Mouse (Mus musculus): Measurements from ENCODE around the gene Fam81a.

DNA sequence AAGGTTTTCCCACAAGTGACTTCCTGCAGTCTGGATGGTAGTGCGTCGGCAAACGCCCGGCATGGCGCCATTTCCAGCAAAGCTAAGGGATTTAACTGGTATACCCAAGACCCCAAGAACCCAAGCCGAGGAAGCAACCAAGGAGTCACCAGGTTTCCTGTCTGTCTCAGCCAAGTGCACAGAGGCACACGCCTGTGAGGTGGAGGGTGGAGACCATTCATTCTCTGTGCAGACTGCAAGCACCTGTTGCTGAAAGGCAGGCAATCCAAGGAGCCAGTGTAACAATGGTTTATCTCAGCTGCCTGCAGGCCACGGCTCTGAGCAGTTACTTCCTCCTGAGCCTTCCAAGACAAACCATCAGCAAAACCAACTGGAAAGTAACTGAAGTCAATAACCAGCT is 70.0 kb downstream of the Fam81a start:
- TF ChIP-seq POLR2AphosphoS2 (IDR thresholded peaks at IDR 0.05; ENCODE audit: low read depth, low read length) (no peak), CTCF (conservative IDR thresholded peaks at IDR 0.05 in 1 of 2, IDR thresholded peaks at IDR 0.05 in 1 of 2; ENCODE audit: low read depth in 2 of 2, low read length in 2 of 2) (no peak), USF1 (IDR thresholded peaks at IDR 0.05; ENCODE audit: low read depth, low read length) (no peak), BHLHE40 (IDR thresholded peaks at IDR 0.05; ENCODE audit: low read depth, low read length) (no peak), POLR2A (IDR thresholded peaks at IDR 0.05; ENCODE audit: low read depth, low read length) (no peak), SMC3 (IDR thresholded peaks at IDR 0.05; ENCODE audit: low read depth, low read length) (no peak), SIN3A (IDR thresholded peaks at IDR 0.05; ENCODE audit: low read length) (no peak), USF2 (conservative IDR thresholded peaks at IDR 0.05; ENCODE audit: low read depth, low read length) (no peak), GABPA (IDR thresholded peaks at IDR 0.05; ENCODE audit: insufficient replicate concordance, low read depth, low read length) (no peak), CHD2 (IDR thresholded peaks at IDR 0.05; ENCODE audit: low read length) (no peak), HCFC1 (IDR thresholded peaks at IDR 0.05; ENCODE audit: low read depth, low read length) (no peak), ZNF384 (IDR thresholded peaks at IDR 0.05; ENCODE audit: low read depth, low read length) (no peak), MAZ (IDR thresholded peaks at IDR 0.05; ENCODE audit: low read depth, low read length) (no peak), NRF1 (IDR thresholded peaks at IDR 0.05; ENCODE audit: low read depth, low read length) (no peak)
